Mouse (Mus musculus): ENCODE data around the gene Slc25a22.
A peak's percentile ranks its signal among the peaks of the same experiment; 100 is the strongest.
"Not testable (repeated sequence)": the region's sequence is repeated elsewhere in the genome, so short reads cannot be mapped to it uniquely, and the experiment has no call there.

Slc25a22 gene

DNA sequence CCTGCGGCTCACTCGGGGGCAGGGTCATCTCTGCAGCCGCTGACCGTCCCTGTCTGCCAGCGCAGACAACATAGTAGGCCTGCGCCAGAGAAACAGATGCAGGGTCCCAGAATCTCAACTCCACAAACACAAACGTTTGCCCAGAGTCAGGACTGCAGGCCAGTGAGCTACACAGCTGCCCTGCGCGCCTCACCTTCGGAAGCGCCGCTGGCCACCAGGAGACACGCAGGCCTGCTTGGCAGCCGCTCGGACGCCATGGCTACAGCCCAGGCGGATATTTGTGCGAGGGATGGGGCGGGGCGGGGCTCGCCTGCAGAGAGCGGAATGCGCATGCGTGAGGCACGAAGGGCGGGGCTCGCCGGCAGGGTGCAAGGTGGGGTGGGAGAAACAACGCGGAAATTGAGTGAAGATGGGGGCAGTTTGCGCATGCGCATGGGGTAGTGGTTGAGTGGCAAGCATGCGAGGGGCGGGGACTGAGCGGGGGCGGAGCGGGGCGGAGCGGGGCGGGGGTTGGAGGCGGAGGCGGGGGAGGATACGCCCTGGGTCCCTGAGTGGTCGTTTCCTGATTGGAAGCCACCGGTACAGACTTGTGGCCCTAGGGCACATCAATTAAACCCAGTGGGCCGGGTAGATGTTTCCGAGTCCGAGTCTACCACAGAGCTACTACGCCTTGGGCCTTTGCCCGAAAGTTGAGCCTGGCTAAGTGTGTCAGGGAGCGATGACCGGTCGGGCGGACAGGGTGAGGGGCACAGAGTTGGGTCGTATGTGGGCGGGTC, 23.7 kb downstream of the Slc25a22 start, which contains the start of gene Gatd1:
Gene Gatd1, minus strand, starts transcription at position 328 of the 776 bp plus-strand sequence.
- DNase-seq (ENCODE audit: low spot score) = peak; percentile 96

DNA sequence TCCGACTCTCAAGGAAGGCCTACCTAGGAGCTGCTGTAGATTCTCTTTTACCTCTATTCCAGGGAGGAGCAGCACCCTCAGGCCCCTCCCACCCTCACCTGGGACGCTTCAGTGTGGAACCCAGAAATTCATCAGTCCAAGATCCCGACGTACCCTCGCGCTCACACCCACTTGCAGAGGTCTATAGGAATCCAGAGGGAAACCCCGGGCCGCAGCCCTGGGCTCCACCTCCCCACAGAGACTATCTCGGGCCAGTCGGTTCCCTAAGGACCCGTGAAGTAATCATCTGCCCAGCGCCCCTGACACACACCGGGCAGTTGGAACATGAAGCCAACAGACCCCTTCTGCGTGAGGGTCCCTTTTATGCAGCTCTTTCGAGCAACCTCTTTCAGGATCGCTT, 24.4 kb downstream of the Slc25a22 start:
- DNase-seq (ENCODE audit: low spot score) = no peak

DNA sequence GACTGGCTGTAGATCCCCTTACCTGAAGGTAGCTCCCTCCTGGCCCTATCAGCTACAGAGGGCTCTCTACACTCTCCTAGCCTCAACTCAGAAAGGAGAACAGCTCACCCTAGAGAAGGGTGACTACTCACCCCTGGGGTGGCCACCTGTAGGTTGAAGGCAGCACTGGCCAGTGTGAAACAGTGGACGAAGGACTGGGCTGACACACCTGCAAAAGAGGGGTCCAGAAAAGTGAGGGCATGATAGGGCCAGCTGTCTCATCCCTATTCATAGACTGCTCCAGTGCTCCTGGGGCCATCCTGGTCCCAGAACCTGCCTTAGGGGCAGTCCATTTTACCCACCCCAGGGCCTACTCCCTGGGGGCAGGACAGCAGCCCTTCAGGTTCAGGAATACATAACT, 26.0 kb downstream of the Slc25a22 start:
- no peak for DNase-seq (ENCODE audit: low spot score)

GRCm38 (mm10) chr7:141410631-141411030, 27.1 kb downstream of the Slc25a22 start:
- no peak for DNase-seq (ENCODE audit: low spot score)

GRCm38 (mm10) chr7:141408833-141409232, 28.9 kb downstream of the Slc25a22 start:
- DNase-seq (ENCODE audit: low spot score) = peak; percentile 79

DNA sequence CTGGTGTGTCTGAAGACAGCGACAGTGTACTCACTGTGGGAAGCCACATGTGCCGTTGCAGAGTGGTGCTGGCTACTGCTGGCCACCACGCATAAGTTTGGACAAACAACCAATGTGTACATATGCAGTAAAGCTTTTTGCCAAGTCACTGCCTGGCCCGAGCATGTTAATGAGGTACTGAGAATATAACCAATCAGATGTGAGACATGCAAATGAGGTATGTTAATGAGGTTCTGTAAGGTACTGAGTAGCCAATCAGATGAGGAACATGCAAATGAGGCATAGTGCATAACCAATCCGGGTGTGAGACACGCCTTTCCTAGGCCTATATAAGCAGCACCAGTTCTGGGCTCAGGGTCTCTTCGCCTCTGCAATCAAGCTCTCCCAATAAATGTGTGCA, 30.0 kb downstream of the Slc25a22 start:
- not testable (repeated sequence) for DNase-seq (ENCODE audit: low spot score)

GRCm38 (mm10) chr7:141405466-141405865, 32.2 kb downstream of the Slc25a22 start:
- no peak for DNase-seq (ENCODE audit: low spot score)

DNA sequence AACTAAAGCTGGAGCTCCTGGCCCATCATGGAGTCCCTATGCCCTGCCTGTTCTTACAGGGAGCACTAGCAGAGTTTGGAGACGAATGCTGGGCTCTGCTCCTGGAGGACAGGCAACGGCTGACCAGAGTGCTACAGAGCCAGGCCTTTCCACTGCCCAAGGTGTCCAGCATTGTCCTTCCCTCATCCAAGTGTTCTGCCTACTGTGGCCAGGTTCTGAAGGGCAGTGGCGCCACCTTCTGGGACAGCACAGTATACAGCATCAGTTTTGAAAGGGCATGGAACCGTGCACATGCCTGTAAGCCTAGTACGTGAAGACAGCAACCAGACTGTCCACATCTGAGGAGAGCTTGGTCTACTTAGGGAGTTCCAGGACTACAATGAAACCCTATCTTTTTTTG, 34.4 kb downstream of the Slc25a22 start:
- no peak for DNase-seq (ENCODE audit: low spot score)

DNA sequence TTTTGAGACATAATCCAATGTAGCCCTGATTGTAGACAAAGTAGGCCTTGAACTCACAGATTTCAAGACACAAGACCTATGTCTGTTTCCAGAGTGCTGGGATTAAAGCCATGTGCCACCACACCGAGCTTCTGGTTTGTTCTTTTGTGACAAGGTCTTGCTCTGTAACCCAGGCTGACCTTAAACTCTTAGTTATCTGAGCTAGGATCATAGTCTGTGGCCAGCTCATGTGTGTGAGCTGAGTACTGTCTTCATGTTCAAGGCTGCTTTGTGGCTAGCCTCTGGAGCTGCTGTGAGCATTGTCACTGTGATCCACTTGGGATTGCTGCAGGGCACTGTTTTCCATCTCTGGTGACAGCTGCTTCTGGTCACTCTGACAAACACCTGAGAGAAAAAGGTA, 42.3 kb downstream of the Slc25a22 start:
- no peak for DNase-seq (ENCODE audit: low spot score)

- DNase-seq (ENCODE audit: low spot score) = no peak
These were observed 42.9 kb downstream of the Slc25a22 start for GRCm38 (mm10) chr7:141394771-141395170.

GRCm38 (mm10) chr7:141394158-141394557, 43.5 kb downstream of the Slc25a22 start:
- DNase-seq (ENCODE audit: low spot score) = no peak

GRCm38 (mm10) chr7:141392552-141393222, 45.0 kb downstream of the Slc25a22 start:
- no peak for DNase-seq (ENCODE audit: low spot score)

- peak; percentile 93 for DNase-seq (ENCODE audit: low spot score)
These were observed 45.8 kb downstream of the Slc25a22 start, which contains the start of gene Taldo1 for GRCm38 (mm10) chr7:141391625-141392551. TSS of gene Taldo1 (plus strand) at chr7:141392199.

DNA sequence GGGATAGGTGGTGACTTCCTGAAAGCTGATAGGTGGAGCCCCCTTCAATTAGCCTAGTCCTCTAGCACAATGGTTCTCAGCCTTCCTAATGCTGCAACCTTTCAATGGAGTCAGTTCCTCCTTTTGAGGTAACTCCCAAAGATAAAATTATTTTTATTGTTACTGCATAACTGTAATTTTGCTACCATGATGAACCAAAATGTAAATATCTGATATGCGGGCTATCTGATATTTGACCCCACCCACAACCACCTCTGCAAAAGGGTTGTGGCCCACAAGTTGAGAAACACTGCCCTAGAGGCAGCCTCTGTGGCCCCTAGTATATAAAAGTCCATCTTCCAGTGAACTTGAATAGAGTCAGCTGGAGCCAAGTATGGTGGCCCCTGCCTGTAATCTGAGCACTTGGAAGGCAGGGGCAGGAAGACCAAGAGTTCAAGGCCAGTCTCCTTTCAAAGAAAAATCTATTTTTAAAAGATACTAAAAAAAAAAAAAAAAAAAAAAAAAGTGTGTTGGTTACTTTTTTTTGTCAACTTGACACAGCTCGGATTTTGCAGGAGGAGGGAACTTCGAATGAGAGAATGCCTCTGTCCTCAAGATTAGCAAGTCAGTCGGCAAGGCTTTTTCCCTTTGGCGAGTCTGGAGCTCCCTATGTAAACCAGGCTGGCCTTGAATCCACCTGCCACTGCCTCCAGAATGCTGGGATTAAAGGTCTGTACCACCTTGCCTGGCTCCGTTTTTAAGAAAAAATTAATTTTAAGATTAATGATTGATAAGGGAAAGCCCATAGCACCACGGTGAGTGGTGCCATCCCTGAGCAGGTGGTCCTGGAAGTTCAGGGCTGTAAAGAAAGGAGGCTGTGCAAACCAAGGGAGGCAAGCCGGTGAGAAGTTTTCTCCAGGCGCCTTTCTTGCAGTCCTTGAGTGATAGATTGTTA, 47.1 kb downstream of the Slc25a22 start:
- DNase-seq (ENCODE audit: low spot score) = no peak

DNA sequence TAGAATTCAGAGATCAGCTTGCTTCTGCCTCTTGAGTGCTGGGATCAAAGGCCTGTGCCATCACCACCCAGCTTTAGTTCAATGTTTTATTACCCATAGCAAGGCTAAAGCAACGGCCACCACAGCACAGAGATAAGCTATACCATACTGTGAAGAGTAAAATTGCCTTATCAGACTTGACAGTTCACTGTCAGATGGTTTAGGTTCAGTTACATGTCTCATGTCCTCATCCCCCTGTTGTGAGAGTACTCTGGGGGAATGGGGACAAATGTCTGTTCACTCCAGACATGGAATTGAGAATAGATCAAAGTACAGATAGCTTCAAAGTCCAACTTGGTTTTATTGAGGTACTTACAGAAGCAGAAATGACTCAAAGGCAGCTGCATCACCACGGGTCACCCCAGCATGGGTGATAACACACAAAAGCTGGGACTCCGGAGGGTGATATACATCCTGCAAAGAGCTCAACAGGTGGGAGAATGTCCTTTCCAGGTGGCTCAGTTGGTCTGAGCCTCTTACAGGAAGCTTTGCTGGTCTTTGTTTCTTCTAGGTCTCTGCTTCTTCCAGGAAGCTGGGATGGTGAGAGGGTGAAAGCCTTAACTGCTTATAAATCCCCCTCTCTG, 49.1 kb downstream of the Slc25a22 start:
- no peak for DNase-seq (ENCODE audit: low spot score)

DNA sequence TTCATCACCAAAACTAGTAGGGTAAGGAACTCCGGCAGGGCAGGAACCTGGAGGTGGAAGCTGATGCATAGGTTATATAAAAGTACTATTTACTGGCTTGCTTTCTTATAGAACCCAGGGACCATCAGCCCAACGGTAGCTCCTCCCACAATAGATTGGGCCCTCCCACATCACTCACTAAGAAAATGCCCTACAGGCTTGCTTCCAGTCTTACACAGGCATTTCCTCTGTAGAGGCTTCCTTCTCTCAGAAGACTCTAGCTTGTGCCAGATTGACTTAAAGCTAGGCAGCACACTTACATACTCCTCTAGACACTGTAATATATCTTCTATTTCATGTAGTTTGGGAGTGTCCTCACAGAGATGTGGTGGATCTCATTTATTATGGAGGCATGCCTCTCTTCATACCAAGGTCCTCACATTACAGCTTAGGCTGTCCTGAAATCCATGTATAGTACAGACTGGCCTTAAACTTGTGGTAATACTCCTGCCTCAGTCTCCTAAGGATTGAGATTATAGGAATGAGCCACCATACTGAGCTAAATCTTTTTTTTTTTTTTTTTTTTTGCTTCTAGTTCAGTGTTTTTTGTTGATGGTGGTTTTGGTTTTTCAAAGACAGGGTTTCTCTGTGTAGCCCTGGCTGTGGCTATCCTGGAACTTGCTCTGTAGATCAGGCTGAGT, 49.7 kb downstream of the Slc25a22 start:
- no peak for DNase-seq (ENCODE audit: low spot score)

GRCm38 (mm10) chr7:141381068-141381835, 56.4 kb downstream of the Slc25a22 start:
- no peak for DNase-seq (ENCODE audit: low spot score)
